Mouse (Mus musculus): Measurements from ENCODE around the gene Mrpl1. TPM values are rescaled to one million over a fixed set of nuclear protein-coding genes. Genes with fewer than 3 reads are reported as not detected.

Gene Mrpl1
- polyA plus RNA-seq, 1 experiment from 2014 or later, result 26.3 TPM

DNA sequence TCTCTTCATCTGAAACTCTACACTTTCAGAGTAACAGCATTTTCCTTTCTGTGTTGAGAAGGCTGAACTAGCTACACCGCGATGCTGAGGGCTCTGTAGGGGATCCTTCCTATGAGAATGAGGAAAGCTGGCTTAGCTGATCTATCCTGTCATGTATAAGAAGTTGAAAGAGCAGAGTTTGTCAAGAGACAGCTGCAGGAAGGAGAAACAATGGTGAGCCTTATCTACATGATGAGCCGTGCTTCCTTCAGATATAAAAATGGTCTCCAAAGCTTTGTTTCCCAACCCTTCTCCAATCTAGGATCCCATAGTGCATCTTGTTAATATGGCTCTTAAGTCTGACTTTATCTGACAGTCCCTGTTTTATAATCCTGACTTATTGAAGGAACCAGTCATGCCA, 38.9 kb upstream of the Mrpl1 start:
- 77% methylated on average over 3 of the region's 3 CpGs for WGBS
- Histone ChIP-seq H3K9ac (ENCODE audit: low read depth, low read length) (no peak overlapping the region), H3K4me1 (ENCODE audit: control insufficient read depth, insufficient read depth, low read length) (no peaks in the 10 kb centered on the region), H3K36me3 (ENCODE audit: control insufficient read depth, insufficient read depth, low read length) (no peaks in the 10 kb centered on the region), H3K4me2 (ENCODE audit: low read depth, low read length) (no peak overlapping the region), H3K27me3 (replicated peaks; ENCODE audit: control insufficient read depth, insufficient read depth, low read length) (no peaks in the 10 kb centered on the region), H3K4me3 (ENCODE audit: low read length) (no peak overlapping the region), H3K27ac (ENCODE audit: low read length) (no peak overlapping the region), H3K9me3 (ENCODE audit: control insufficient read depth, low read length) (no peaks in the 10 kb centered on the region)
- ATAC-seq, result no peak

DNA sequence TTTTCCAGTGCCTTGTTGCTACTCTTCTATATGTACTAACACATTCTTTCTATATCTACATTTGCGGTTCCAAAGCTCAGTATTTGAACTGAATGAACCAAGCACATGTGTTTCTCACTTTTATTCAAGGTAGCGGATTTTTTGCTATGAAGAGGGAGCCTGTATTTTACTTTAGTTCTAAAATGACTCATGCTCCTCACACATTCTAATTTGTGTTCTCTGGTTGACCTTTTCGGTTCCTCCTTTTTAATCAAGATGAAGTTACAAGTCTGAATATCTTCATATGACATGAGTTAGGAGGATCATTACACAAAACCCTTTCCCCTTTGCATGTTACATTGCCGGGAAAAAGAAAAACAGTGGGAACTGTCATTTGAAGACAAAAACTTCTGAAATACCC, 37.5 kb upstream of the Mrpl1 start:
- Histone ChIP-seq H3K9ac (ENCODE audit: low read depth, low read length) (no peak overlapping the region), H3K4me1 (ENCODE audit: control insufficient read depth, insufficient read depth, low read length) (no peaks in the 10 kb centered on the region), H3K36me3 (ENCODE audit: control insufficient read depth, insufficient read depth, low read length) (no peaks in the 10 kb centered on the region), H3K4me3 (ENCODE audit: low read length) (no peak overlapping the region), H3K4me2 (ENCODE audit: low read depth, low read length) (no peak overlapping the region), H3K9me3 (ENCODE audit: control insufficient read depth, low read length) (no peaks in the 10 kb centered on the region), H3K27me3 (replicated peaks; ENCODE audit: control insufficient read depth, insufficient read depth, low read length) (no peaks in the 10 kb centered on the region), H3K27ac (ENCODE audit: low read length) (no peak overlapping the region)
- ATAC-seq, result no peak
- 89% methylated on average over 4 of the region's 4 CpGs for WGBS

DNA sequence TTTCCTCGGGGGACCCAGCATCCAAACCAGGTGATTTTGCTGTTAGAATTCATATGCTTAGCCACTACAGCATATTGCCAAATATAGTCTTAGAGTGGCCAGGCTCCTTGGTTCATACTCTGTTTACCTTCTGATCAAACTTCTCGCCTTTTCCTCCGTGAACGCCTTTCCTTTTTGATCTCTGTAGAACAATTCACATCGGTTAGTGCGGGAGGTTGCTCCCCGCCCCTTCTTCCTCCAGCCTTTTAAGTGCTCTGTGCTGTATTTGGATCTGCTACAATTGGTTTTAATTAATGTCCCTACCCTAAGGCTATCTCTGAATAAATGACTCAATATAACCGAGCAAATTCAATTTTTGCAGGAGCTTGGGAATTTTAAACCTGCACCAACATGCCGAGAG, 33.2 kb upstream of the Mrpl1 start:
- 47% methylated on average over 9 of the region's 9 CpGs for WGBS
- H3K4me2 ChIP-seq (ENCODE audit: low read depth, low read length), result no peak overlapping the region
- H3K4me3 ChIP-seq (ENCODE audit: low read length), result no peak overlapping the region

DNA sequence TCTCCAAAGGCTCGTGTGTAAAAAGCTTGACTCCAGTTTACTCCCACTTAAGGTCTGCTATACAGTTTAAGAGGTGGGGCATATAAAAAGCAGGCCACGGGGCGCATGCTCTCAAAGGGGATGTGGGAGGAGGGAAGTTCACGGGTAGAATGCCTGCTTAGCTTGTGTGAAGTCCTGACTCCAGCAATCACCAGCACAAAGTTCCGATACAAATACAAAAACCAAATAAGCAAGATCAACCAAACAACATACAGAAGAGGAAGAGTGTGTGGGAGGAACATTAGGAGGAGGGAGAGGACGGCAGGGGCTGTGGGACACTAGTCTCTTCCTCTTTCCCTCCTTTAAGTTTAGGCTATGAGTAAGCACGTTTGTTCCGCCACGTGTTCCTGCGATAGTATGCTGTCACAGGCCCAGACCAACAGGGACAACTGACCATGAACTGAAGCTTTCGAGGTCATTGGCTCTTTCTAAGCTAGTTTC, 32.4 kb upstream of the Mrpl1 start:
- Histone ChIP-seq H3K4me1 (ENCODE audit: control insufficient read depth, insufficient read depth, low read length) (no peaks in the 10 kb centered on the region), H3K4me3 (ENCODE audit: low read length) (no peak overlapping the region), H3K9ac (ENCODE audit: low read depth, low read length) (no peak overlapping the region), H3K36me3 (ENCODE audit: control insufficient read depth, insufficient read depth, low read length) (no peaks in the 10 kb centered on the region), H3K27me3 (replicated peaks; ENCODE audit: control insufficient read depth, insufficient read depth, low read length) (no peaks in the 10 kb centered on the region), H3K27ac (ENCODE audit: low read length) (no peak overlapping the region), H3K9me3 (ENCODE audit: control insufficient read depth, low read length) (no peaks in the 10 kb centered on the region), H3K4me2 (ENCODE audit: low read depth, low read length) (no peak overlapping the region)
- no peak for ATAC-seq
- WGBS, result 67% methylated on average over 11 of the region's 11 CpGs

More for the DNA sequence above, 33.2 kb upstream of the Mrpl1 start:
- H3K9ac ChIP-seq (ENCODE audit: low read depth, low read length), result no peak overlapping the region
- no peaks in the 10 kb centered on the region for H3K9me3 ChIP-seq (ENCODE audit: control insufficient read depth, low read length)
- no peaks in the 10 kb centered on the region for H3K27me3 ChIP-seq (replicated peaks; ENCODE audit: control insufficient read depth, insufficient read depth, low read length)
- no peaks in the 10 kb centered on the region for H3K4me1 ChIP-seq (ENCODE audit: control insufficient read depth, insufficient read depth, low read length)
- ATAC-seq, result no peak
- H3K36me3 ChIP-seq (ENCODE audit: control insufficient read depth, insufficient read depth, low read length), result no peaks in the 10 kb centered on the region
- no peak overlapping the region for H3K27ac ChIP-seq (ENCODE audit: low read length)

DNA sequence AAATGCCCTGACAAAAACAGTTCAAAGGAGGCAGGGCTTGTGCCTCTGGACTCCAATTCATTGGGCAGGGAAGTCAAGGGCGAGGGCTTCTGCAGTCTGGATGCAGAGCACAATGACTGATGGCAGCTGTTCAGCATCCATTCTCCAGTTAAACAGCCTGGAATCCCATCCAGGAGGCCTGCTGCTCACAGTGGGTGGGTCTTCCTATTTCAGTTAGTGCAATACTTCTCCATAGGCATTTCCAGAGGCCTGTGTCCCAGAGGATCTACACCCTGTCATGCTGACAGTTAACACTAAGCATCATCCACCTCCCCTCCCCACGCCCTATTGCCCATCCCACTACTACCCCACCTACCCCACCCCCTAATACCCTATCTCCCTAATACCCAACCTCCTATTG, 26.1 kb upstream of the Mrpl1 start:
- no peak overlapping the region for H3K27ac ChIP-seq (ENCODE audit: low read length)
- H3K4me2 ChIP-seq (ENCODE audit: low read depth, low read length), result no peak overlapping the region
- no peaks in the 10 kb centered on the region for H3K36me3 ChIP-seq (ENCODE audit: control insufficient read depth, insufficient read depth, low read length)
- H3K9me3 ChIP-seq (ENCODE audit: control insufficient read depth, low read length), result no peaks in the 10 kb centered on the region
- no peak for ATAC-seq
- WGBS, result 69% methylated on average over 2 of the region's 2 CpGs
- no peaks in the 10 kb centered on the region for H3K27me3 ChIP-seq (replicated peaks; ENCODE audit: control insufficient read depth, insufficient read depth, low read length)
- no peak overlapping the region for H3K9ac ChIP-seq (ENCODE audit: low read depth, low read length)
- H3K4me1 ChIP-seq (ENCODE audit: control insufficient read depth, insufficient read depth, low read length), result no peaks in the 10 kb centered on the region
- H3K4me3 ChIP-seq (ENCODE audit: low read length), result no peak overlapping the region

DNA sequence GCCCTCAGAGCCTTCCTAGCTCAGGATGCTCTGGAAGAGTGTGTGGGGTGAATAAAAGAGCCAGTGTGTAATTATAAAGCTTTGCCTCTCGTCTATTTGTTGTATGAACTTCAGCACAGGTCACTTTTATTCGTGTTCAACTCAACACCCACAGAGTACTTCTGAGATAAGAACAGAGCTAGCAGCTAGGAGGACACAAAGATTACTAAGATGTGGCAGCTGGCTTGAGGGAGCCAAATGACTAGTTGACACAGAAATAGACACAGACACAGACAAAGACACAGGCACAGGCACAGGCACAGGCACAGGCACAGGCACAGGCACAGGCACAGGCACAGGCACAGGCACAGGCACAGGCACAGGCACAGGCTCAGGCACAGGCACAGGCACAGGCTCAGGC, 25.3 kb upstream of the Mrpl1 start:
- Histone ChIP-seq H3K27me3 (replicated peaks; ENCODE audit: control insufficient read depth, insufficient read depth, low read length) (no peaks in the 10 kb centered on the region), H3K4me3 (ENCODE audit: low read length) (no peak overlapping the region), H3K27ac (ENCODE audit: low read length) (no peak overlapping the region), H3K36me3 (ENCODE audit: control insufficient read depth, insufficient read depth, low read length) (no peaks in the 10 kb centered on the region), H3K4me2 (ENCODE audit: low read depth, low read length) (no peak overlapping the region), H3K9ac (ENCODE audit: low read depth, low read length) (no peak overlapping the region), H3K9me3 (ENCODE audit: control insufficient read depth, low read length) (no peaks in the 10 kb centered on the region), H3K4me1 (ENCODE audit: control insufficient read depth, insufficient read depth, low read length) (no peaks in the 10 kb centered on the region)
- WGBS, result 50% methylated on average over 2 of the region's 2 CpGs
- ATAC-seq, result no peak

DNA sequence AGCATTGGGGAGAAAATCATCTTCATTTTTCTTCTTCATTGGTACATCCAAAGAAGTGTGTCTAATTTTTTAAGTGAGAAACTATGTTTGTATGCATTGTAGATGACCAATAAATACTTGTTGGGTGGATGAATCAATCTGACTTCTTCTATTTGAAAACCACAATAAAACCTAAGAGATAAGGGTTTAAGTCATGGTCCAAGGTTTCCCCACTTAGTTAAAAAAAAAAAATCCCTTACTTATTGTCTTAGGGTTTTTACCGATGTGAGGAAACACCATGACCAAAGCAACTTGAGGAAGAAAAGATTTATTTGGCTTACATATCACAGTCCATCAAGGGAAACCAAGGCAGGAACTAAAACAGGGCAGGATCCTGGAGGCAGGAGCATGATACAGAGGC, 19.5 kb upstream of the Mrpl1 start:
- no peaks in the 10 kb centered on the region for H3K4me1 ChIP-seq (ENCODE audit: control insufficient read depth, insufficient read depth, low read length)
- 84% methylated on average over 1 of the region's 1 CpGs for WGBS
- no peak for ATAC-seq

DNA sequence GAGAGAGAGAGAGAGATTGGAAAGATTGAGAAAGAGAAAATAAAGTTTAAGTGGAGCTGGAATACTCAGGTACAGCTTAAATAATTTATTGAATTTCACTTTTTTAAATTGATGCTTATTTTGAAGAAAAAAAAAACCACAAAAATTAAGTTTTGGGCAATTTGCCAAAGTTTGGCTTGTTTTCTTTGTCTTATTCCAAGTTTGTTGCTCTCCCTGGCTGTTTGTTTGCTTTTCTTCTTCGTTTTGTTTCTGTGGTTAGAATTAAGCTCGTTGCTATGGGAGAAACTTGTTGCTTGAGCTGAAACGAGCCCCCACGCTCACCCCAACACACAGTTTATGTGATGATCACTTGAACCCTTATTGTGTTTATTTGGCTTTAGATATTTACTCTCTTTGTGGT, 18.0 kb upstream of the Mrpl1 start:
- H3K36me3 ChIP-seq (ENCODE audit: control insufficient read depth, insufficient read depth, low read length), result no peaks in the 10 kb centered on the region
- H3K9ac ChIP-seq (ENCODE audit: low read depth, low read length), result no peak overlapping the region
- no peak overlapping the region for H3K4me3 ChIP-seq (ENCODE audit: low read length)
- H3K9me3 ChIP-seq (ENCODE audit: control insufficient read depth, low read length), result no peaks in the 10 kb centered on the region
- no peak overlapping the region for H3K27ac ChIP-seq (ENCODE audit: low read length)
- ATAC-seq, result no peak
- H3K27me3 ChIP-seq (replicated peaks; ENCODE audit: control insufficient read depth, insufficient read depth, low read length), result no peaks in the 10 kb centered on the region
- WGBS, result 57% methylated on average over 4 of the region's 4 CpGs
- H3K4me1 ChIP-seq (ENCODE audit: control insufficient read depth, insufficient read depth, low read length), result no peaks in the 10 kb centered on the region
- H3K4me2 ChIP-seq (ENCODE audit: low read depth, low read length), result no peak overlapping the region

More for the DNA sequence above, 19.5 kb upstream of the Mrpl1 start:
- H3K27ac ChIP-seq (ENCODE audit: low read length), result no peak overlapping the region
- H3K4me3 ChIP-seq (ENCODE audit: low read length), result no peak overlapping the region
- no peaks in the 10 kb centered on the region for H3K27me3 ChIP-seq (replicated peaks; ENCODE audit: control insufficient read depth, insufficient read depth, low read length)
- no peak overlapping the region for H3K4me2 ChIP-seq (ENCODE audit: low read depth, low read length)
- no peak overlapping the region for H3K9ac ChIP-seq (ENCODE audit: low read depth, low read length)
- H3K36me3 ChIP-seq (ENCODE audit: control insufficient read depth, insufficient read depth, low read length), result no peaks in the 10 kb centered on the region
- H3K9me3 ChIP-seq (ENCODE audit: control insufficient read depth, low read length), result no peaks in the 10 kb centered on the region

DNA sequence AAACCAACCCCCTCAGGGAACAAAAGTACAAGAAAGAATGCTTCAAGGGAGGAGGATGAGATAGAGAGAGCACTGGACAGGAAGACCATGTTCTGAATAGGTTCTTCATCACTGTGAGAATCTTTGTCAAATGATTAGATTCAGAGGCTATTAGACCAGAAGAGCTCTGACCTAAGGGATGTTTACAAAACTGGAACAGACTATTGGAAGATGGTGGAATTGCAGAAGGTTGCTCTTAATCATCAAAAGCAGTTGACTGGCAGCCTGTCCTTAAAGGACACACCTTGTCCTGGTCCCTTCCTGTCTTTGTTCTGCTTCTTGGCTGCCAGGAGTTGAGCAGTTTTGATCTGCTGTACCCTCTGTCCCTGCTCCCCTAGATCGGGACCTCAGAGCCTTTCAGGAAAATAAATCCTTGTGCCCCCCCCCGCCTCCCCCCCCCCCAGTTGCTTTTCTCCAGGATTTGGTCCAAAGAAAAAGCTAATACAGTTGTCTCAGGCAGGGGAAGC, 12.7 kb upstream of the Mrpl1 start:
- H3K36me3 ChIP-seq (ENCODE audit: control insufficient read depth, insufficient read depth, low read length), result no peaks in the 10 kb centered on the region
- no peaks in the 10 kb centered on the region for H3K4me1 ChIP-seq (ENCODE audit: control insufficient read depth, insufficient read depth, low read length)
- ATAC-seq, result no peak
- 52% methylated on average over 2 of the region's 2 CpGs for WGBS
- H3K9ac ChIP-seq (ENCODE audit: low read depth, low read length), result no peak overlapping the region
- no peak overlapping the region for H3K4me2 ChIP-seq (ENCODE audit: low read depth, low read length)
- no peak overlapping the region for H3K27ac ChIP-seq (ENCODE audit: low read length)
- H3K27me3 ChIP-seq (replicated peaks; ENCODE audit: control insufficient read depth, insufficient read depth, low read length), result no peaks in the 10 kb centered on the region
- H3K9me3 ChIP-seq (ENCODE audit: control insufficient read depth, low read length), result no peaks in the 10 kb centered on the region
- H3K4me3 ChIP-seq (ENCODE audit: low read length), result no peak overlapping the region

DNA sequence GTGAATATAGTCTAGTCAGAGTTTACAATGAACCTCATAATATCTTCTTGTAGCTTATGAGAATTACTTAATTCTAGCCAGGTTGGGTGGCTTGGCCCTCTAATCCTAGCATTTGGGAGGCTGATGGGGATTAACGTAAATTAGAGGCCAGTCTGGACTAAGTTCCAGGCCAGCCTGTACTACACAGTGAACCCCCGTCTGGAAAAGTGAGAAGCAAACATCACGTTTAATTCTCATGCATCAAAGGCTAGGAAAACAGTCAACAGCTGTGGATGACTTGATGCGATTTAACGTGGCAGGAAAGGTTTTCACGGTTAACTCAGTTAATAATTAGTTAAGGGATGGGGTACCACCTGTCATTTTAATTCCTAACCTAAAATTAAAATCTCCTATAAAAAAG, 11.0 kb upstream of the Mrpl1 start:
- H3K27me3 ChIP-seq (replicated peaks; ENCODE audit: control insufficient read depth, insufficient read depth, low read length), result no peaks in the 10 kb centered on the region
- H3K4me2 ChIP-seq (ENCODE audit: low read depth, low read length), result no peak overlapping the region
- no peak overlapping the region for H3K9ac ChIP-seq (ENCODE audit: low read depth, low read length)
- no peak overlapping the region for H3K4me3 ChIP-seq (ENCODE audit: low read length)
- no peaks in the 10 kb centered on the region for H3K4me1 ChIP-seq (ENCODE audit: control insufficient read depth, insufficient read depth, low read length)
- H3K36me3 ChIP-seq (ENCODE audit: control insufficient read depth, insufficient read depth, low read length), result no peaks in the 10 kb centered on the region
- ATAC-seq, result no peak
- WGBS, result 68% methylated on average over 6 of the region's 6 CpGs
- no peaks in the 10 kb centered on the region for H3K9me3 ChIP-seq (ENCODE audit: control insufficient read depth, low read length)
- no peak overlapping the region for H3K27ac ChIP-seq (ENCODE audit: low read length)
